Mouse (Mus musculus) thymus, adult 18-20 months (tissue): ENCODE data around the gene Trmt1.

Experiments
- DNase-seq, 2 experiments: peaks; one replicate each; pipeline ENCODE4 v3.0.0; 2022; ENCODE audit warnings: mixed read lengths in 2 of 2

Gene Trmt1

GRCm38 (mm10) chr8:84733959-84734358, 47.9 kb downstream of the Trmt1 start:
- no peak for DNase-seq

- no peak for DNase-seq
These were observed 48.6 kb downstream of the Trmt1 start for GRCm38 (mm10) chr8:84734680-84735079.

GRCm38 (mm10) chr8:84735597-84735996, 49.5 kb downstream of the Trmt1 start:
- DNase-seq = no peak

GRCm38 (mm10) chr8:84736521-84736920, 50.4 kb downstream of the Trmt1 start:
- DNase-seq = no peak

- DNase-seq = peak; percentile 62 to 65
These were observed 51.5 kb downstream of the Trmt1 start for GRCm38 (mm10) chr8:84737608-84738007.

GRCm38 (mm10) chr8:84738266-84738665, 52.2 kb downstream of the Trmt1 start:
- DNase-seq = no peak

- no peak for DNase-seq
These were observed 52.8 kb downstream of the Trmt1 start for GRCm38 (mm10) chr8:84738715-84739400.

GRCm38 (mm10) chr8:84739401-84739742, 53.3 kb downstream of the Trmt1 start:
- DNase-seq = no peak

- no peak for DNase-seq
These were observed 55.1 kb downstream of the Trmt1 start for GRCm38 (mm10) chr8:84740895-84741843.

GRCm38 (mm10) chr8:84742171-84743053, 56.3 kb downstream of the Trmt1 start:
- DNase-seq = no peak

GRCm38 (mm10) chr8:84743054-84743415, 56.9 kb downstream of the Trmt1 start:
- no peak for DNase-seq

GRCm38 (mm10) chr8:84743517-84744420, 57.7 kb downstream of the Trmt1 start:
- DNase-seq = no peak

- DNase-seq = no peak
These were observed 59.2 kb downstream of the Trmt1 start for GRCm38 (mm10) chr8:84745032-84745925.
